Mouse (Mus musculus): ENCODE measurements around the gene Bri3bp. TPM values are rescaled to one million over a fixed set of nuclear protein-coding genes. Genes with fewer than 3 reads are reported as not detected.
"Not testable (repeated sequence)": the region's sequence is repeated elsewhere in the genome, so short reads cannot be mapped to it uniquely, and the experiment has no call there.

Bri3bp gene
- total RNA-seq, 2 experiments from 2014 or later: 48.0 to 62.4 TPM

- intact Hi-C loops (cut with DNase I): no loop called here
- no peak for DNase-seq
These were observed 33.3 kb upstream of the Bri3bp start for GRCm38 (mm10) chr5:125407910-125408575.

- peak; percentile 81 to 82 for DNase-seq
- intact Hi-C loops (cut with DNase I): no loop called here
These were observed 32.5 kb upstream of the Bri3bp start for GRCm38 (mm10) chr5:125408842-125409241.

DNA sequence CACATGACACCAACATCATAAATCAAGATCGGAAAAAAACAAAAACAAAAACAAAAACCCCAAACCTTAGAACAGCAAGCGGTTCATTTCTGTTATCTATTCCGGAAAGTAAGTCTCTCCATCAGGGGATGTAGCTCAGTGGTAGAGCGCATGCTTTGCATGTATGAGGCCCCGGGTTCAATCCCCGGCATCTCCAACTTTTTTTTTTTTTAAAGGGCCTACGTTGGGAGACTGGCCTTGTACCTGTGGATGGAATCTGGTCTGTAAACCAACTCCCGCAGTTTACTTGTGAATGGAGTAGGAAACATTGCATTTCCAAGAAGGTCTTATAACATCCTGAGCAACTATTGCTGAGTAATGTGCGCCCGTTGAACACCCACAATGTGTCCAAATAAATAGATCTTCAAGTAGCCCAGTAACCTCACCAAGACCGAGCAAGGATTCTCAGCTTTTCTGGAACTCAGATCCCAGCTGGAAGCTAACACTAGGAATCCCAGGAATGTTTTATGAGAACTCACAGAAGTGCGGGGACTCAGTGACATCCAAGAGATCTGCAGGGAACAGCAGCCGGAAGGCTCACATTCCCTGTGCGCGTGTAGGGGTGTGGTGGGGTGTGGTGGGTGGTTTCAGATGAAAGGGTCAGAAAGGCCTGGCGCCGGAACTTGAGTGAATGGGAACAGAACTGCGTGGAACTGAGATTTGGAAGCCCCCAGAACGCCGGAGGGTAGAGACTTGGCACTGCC lies 31.8 kb upstream of the Bri3bp start:
- intact Hi-C loops (cut with DNase I): loop anchor here (5.0 kb wide), 1 partner anchor 53 kb away; no protein-coding TSS in a partner anchor
- no peak for DNase-seq

GRCm38 (mm10) chr5:125411972-125412530 lies 29.3 kb upstream of the Bri3bp start:
- intact Hi-C loops (cut with DNase I): loop anchor here (5.0 kb wide), 1 partner anchor 50 kb away; no protein-coding TSS in a partner anchor
- peak; percentile 64 to 77 for DNase-seq

- intact Hi-C loops (cut with DNase I): loop anchor here (5.0 kb wide), 1 partner anchor 50 kb away; no protein-coding TSS in a partner anchor
- not testable (repeated sequence) for DNase-seq
These were observed 28.8 kb upstream of the Bri3bp start for GRCm38 (mm10) chr5:125412536-125412935.

DNA sequence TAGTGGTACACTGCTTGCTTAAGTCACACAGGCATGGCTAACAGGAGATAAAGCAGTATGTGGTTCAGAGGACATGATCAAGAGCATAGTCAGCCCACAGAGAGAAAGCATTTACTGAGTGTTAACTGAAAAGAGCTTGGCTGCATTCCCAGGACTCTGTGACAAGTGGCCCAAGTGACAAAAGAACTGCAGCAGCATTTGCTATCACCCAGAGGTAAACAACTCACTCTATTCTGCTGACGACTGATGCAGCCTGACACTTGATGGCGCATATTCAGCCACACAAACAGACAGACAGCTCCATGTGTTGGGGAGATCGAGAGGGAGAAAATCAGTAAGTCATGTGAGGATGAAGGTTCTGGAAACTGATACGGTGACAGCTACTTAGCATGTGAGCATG lies 27.6 kb upstream of the Bri3bp start:
- no peak for DNase-seq
- intact Hi-C loops (cut with DNase I): loop anchor here (5.0 kb wide), 1 partner anchor 49 kb away; no protein-coding TSS in a partner anchor

DNA sequence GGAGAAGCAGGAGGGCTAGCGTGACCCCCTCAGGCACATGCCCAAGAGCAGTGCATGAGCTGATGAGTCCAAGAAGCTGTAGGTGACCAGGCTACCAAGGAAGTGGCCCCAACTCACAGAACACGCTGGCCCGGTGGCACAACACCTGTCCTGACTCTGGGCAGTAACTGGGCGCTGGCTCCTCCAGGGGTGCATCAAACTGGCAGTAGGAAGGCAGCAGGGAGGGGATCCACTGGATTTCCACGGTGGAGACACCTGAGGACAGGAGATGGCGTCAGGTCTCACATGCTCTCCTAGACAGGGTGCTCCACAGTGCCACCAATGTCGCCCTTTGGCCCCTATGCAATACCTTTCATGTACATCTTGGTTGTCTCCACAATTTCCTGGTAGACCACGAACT lies 25.2 kb upstream of the Bri3bp start:
- DNase-seq: no peak
- intact Hi-C loops (cut with DNase I): no loop called here

DNA sequence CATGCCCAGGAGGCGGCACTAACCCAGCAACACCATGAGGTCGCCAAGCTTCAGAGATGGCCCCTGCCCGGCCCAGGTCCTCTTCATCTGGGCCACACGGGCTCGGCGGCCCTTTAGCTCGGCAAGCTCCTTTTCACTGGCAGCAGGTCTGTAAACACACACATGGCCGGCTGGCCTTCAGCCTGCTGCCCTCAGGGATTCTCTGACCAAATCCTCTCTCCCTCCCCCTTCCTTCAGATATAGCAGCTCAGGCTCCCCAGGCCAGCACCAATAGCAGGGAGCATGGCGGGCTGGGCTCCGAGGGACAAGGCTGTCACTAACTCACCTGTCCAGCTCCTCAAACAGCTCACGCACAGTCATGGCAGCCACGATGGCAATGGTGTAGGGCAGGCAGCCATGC lies 22.7 kb upstream of the Bri3bp start:
- DNase-seq: no peak
- intact Hi-C loops (cut with DNase I): no loop called here

- no peak for DNase-seq
- intact Hi-C loops (cut with DNase I): no loop called here
These were observed 22.2 kb upstream of the Bri3bp start for GRCm38 (mm10) chr5:125419124-125419523.

DNA sequence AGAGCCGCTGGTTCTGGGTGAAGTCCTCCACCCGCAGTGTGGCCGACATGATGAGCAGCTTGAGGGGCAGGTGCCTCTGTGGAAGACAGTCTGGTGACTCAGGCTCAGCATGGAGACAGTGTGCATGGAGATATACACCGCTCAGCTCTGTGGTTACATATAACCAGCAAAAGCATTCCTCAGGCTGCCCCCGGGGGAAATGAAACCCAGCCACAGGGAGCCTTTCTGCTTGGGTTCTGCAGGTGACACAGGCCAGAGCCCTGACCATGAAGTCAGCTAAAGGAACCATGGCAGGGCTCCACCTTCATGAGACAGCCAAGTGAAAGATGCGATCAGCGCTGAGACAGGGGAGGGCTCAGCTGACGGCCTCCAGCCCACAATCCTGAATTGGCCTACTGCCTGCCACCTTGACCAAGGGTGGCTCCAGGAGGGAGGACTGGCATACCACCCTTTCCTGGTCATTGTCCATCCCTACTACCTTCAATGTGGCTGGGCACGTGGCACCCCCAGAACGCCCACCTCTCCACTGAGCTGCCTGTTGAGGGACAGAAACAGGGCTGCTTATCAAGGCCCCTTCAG lies 15.6 kb upstream of the Bri3bp start:
- intact Hi-C loops (cut with DNase I): no loop called here
- no peak for DNase-seq

- DNase-seq: no peak
- intact Hi-C loops (cut with DNase I): no loop called here
These were observed 15.0 kb upstream of the Bri3bp start for GRCm38 (mm10) chr5:125426343-125426742.

- DNase-seq; intact Hi-C loops (cut with DNase I): not testable (repeated sequence)
These were observed 9.0 kb upstream of the Bri3bp start for GRCm38 (mm10) chr5:125432324-125432723.

- DNase-seq: peak; percentile 93 to 94
These were observed 7.5 kb upstream of the Bri3bp start, which contains the start of gene Dhx37 for GRCm38 (mm10) chr5:125433793-125434337. Dhx37 (minus strand) TSS chr5:125434121.

GRCm38 (mm10) chr5:125434347-125434746 lies 7.0 kb upstream of the Bri3bp start:
- intact Hi-C loops (cut with DNase I); DNase-seq: not testable (repeated sequence)

More at GRCm38 (mm10) chr5:125433793-125434337, 7.5 kb upstream of the Bri3bp start, which contains the start of gene Dhx37:
- intact Hi-C loops (cut with DNase I): no loop called here

DNA sequence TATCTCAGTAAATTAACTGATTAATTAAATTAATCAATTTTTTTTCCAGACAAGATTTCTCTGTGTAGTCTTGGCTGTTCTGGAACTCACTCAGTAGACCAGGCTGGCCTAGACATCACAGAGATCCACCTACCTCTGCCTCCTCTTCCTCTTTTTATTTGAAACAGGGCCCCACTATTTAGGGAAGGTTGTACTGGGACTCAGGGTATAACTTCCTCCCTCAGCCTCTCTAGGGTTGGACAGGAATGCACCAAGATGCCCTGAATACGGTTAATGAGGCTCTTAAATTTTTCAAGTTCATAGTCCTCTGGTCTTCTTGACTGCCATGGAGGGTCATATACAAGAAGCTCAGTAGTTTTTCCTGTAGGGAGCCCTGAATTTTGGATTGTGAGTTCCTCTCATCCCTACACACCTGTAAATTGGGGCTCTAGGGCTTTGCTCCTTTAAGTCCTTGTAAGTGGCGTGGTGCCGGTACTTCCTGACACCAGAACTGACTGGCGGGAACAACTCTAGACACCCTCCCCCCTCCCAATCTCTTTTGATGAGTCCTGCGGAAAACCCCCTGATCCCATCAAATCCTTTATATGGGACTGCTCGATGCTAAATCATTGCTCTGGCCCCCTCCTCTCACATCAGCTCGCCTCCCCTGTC lies 660 bp upstream of the Bri3bp start:
- intact Hi-C loops (cut with DNase I): no loop called here
- DNase-seq: no peak

DNA sequence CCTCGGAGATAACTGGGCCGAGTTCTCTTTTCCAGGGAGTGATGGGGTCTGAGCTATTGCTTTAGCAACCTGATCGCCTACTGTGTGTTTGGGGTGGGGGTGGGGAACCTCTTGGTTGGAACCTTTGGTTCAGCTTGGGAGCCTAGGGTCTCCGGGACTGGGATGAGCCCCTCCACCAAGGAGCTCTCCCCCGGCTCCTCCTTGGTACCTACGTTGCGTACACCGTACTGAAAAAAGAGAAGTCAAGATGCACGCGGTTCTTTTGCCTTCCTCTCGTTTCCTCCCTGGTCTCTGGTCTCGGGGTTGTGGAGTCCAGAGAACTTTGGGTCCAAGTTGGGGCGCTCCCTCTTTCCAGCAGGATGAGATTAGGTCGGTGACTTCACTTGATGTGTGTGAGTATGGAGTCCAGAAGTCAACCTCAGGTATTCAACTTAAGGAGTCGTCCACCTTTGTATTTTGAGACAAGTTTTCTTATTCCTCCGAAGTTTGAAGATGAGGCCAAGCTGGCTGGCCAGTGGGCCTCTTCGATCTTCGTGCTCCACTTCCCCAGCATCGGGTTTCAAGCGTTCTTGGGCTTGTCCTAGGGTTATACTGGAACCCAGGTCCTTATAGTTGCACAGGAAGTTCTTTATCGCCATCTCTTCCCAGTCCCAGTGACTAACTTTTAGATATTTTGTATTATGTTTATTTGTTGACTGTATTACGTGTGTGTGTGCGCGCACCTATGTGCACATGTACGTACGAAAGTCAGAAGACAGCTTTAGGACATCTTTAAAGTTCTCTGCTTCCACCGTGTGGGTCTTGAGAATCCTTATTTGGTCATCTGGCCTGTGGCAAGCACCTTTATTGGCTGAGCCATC lies 998 bp downstream of the Bri3bp start:
- no peak for DNase-seq

DNA sequence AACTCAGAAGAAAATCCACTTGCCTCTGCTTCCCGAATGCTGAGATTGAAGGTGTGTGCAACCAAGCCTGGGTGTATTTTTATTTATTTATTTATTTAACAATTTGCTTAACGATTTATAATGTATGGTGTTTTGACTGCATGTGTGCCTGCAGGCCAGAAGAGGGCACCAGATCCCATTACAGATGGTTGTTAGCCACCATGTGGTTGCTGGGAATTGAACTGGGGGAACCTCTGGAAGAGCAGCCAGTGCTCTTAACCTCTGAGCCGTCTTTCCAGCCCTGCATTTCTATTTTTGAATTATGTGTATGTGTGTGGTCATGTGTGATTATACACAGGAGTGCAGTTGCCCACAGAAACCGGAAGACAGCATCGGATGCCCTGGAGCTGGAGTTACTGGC lies 2.0 kb downstream of the Bri3bp start:
- no peak for DNase-seq
- intact Hi-C loops (cut with DNase I): no loop called here

More for the DNA sequence above, 998 bp downstream of the Bri3bp start:
- intact Hi-C loops (cut with DNase I): no loop called here

- intact Hi-C loops (cut with DNase I): no loop called here
- DNase-seq: no peak
These were observed 2.5 kb downstream of the Bri3bp start for GRCm38 (mm10) chr5:125443915-125444314.

GRCm38 (mm10) chr5:125444554-125444953 lies 3.2 kb downstream of the Bri3bp start:
- DNase-seq: no peak
- intact Hi-C loops (cut with DNase I): no loop called here
